Mouse (Mus musculus) right cerebral cortex, postnatal 14 days (tissue): ENCODE measurements around the gene Arntl.

Source experiments
- DNase-seq: peaks from one replicate; pipeline ENCODE4 v3.0.0; 2022

Arntl gene

GRCm38 (mm10) chr7:113297813-113298212 is 90.5 kb downstream of the Arntl start:
- no peak for DNase-seq

- no peak for DNase-seq
Measured at GRCm38 (mm10) chr7:113310136-113310535, 102.9 kb downstream of the Arntl start.

GRCm38 (mm10) chr7:113311784-113312183 is 104.5 kb downstream of the Arntl start:
- peak; percentile 64 for DNase-seq

GRCm38 (mm10) chr7:113320128-113320527 is 112.9 kb downstream of the Arntl start:
- DNase-seq, result no peak

- DNase-seq, result no peak
Measured at GRCm38 (mm10) chr7:113334036-113334435, 126.8 kb downstream of the Arntl start.

GRCm38 (mm10) chr7:113335250-113335649 is 128.0 kb downstream of the Arntl start:
- DNase-seq, result no peak

- DNase-seq, result peak; percentile 23
Measured at GRCm38 (mm10) chr7:113347271-113347670, 140.0 kb downstream of the Arntl start.

- no peak for DNase-seq
Measured at GRCm38 (mm10) chr7:113347694-113348093, 140.4 kb downstream of the Arntl start.

- DNase-seq, result no peak
Measured at GRCm38 (mm10) chr7:113349089-113349488, 141.8 kb downstream of the Arntl start.
